Mouse (Mus musculus): ENCODE measurements at regions not wholly inside any gene's neighbourhood (a gene's known extent, or its start where the extent isn't known, plus 50 kb on each side); places are given as distances from the start of the nearest gene placed in this dataset.

- no peak for TF ChIP-seq CTCF (IDR thresholded peaks at IDR 0.05; ENCODE audit: low read depth)
- ATAC-seq (replicated peaks; ENCODE audit: low FRiP score, low read depth) (no peak), DNase-seq (ENCODE audit: low spot score) (no peak)
- Histone ChIP-seq H3K9me3 (replicated peaks; ENCODE audit: low read length) (no peaks in the 10 kb centered on the region), H3K4me1 (replicated peaks; ENCODE audit: insufficient read depth, low read length) (no peaks in the 10 kb centered on the region), H3K4me2 (ENCODE audit: low read length) (no peak overlapping the region), H3K4me3 (replicated peaks; ENCODE audit: low read depth, low read length) (no peak overlapping the region), H3K27me3 (ENCODE audit: insufficient read depth, low read length) (no peaks in the 10 kb centered on the region), H3K27ac (no peak overlapping the region), H3K36me3 (ENCODE audit: insufficient read depth, low read length) (no peaks in the 10 kb centered on the region), H3K9ac (ENCODE audit: low read depth, low read length) (no peak overlapping the region)
- 74% methylated on average over 5 of the region's 5 CpGs for WGBS
Measured at GRCm38 (mm10) chr5:42679617-42680016, 553.4 kb upstream of the Cpeb2 start.

- Histone ChIP-seq H3K36me3 (ENCODE audit: insufficient read depth, low read length) (no peaks in the 10 kb centered on the region), H3K4me3 (replicated peaks; ENCODE audit: low read depth, low read length) (no peak overlapping the region), H3K4me1 (replicated peaks; ENCODE audit: insufficient read depth, low read length) (no peaks in the 10 kb centered on the region), H3K27me3 (ENCODE audit: insufficient read depth, low read length) (no peaks in the 10 kb centered on the region), H3K9ac (ENCODE audit: low read depth, low read length) (no peak overlapping the region), H3K27ac (no peak overlapping the region), H3K9me3 (replicated peaks; ENCODE audit: low read length) (no peaks in the 10 kb centered on the region), H3K4me2 (ENCODE audit: low read length) (no peak overlapping the region)
- DNase-seq (ENCODE audit: low spot score) (no peak), ATAC-seq (replicated peaks; ENCODE audit: low FRiP score, low read depth) (no peak)
- WGBS = 73% methylated on average over 5 of the region's 5 CpGs
- TF ChIP-seq CTCF (IDR thresholded peaks at IDR 0.05; ENCODE audit: low read depth) = no peak
Measured at GRCm38 (mm10) chr5:42685356-42686057, 547.5 kb upstream of the Cpeb2 start.

DNA sequence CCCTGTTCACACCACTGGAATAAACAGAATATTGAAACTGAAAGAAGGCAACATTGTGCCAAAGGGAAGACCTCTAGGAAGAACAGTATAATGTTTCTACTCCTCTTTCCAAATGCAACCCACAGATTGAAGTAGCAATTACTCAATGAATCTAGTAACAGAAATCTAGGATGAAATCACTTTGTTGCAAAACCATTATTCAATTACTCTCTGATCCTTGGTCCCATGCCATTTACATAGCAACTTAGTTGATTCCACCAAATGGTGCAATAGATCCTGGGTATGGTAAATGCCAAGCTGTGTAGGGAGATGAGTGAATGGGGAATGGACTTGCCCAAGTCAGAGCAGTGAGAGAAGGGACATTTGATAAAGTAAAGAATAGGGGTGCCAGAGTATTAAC, 545.8 kb upstream of the Cpeb2 start:
- ATAC-seq (replicated peaks; ENCODE audit: low FRiP score, low read depth) = no peak

More for the DNA sequence above, 545.8 kb upstream of the Cpeb2 start:
- H3K27ac ChIP-seq = no peak overlapping the region
- TF ChIP-seq CTCF (IDR thresholded peaks at IDR 0.05; ENCODE audit: low read depth) = no peak
- H3K9me3 ChIP-seq (replicated peaks; ENCODE audit: low read length) = no peaks in the 10 kb centered on the region
- no peaks in the 10 kb centered on the region for H3K4me1 ChIP-seq (replicated peaks; ENCODE audit: insufficient read depth, low read length)
- H3K36me3 ChIP-seq (ENCODE audit: insufficient read depth, low read length) = no peaks in the 10 kb centered on the region
- H3K4me3 ChIP-seq (replicated peaks; ENCODE audit: low read depth, low read length) = no peak overlapping the region
- H3K27me3 ChIP-seq (ENCODE audit: insufficient read depth, low read length) = no peaks in the 10 kb centered on the region
- H3K4me2 ChIP-seq (ENCODE audit: low read length) = no peak overlapping the region
- DNase-seq (ENCODE audit: low spot score) = no peak
- no peak overlapping the region for H3K9ac ChIP-seq (ENCODE audit: low read depth, low read length)

Data from kidney, postnatal 0 days (tissue).